Mouse (Mus musculus) mouse trophoblast stem cell (cell line): Measurements from ENCODE around the gene Usp40.

Experiments
- in situ Hi-C, 2 experiments: fragments of 300-500 bp; cut with MseI, MboI; formaldehyde crosslinking; loops; 2 replicates in 1 of 2; 3 replicates in 1 of 2; pipeline ENCODE4 v1.15.1; 2025

The Usp40 gene

GRCm38 (mm10) chr1:87947681-87948091, 60.7 kb downstream of the Usp40 start:
- in situ Hi-C loops: no loop called here

GRCm38 (mm10) chr1:87941765-87942164, 66.6 kb downstream of the Usp40 start:
- in situ Hi-C loops: no loop called here

GRCm38 (mm10) chr1:87936516-87936915, 71.8 kb downstream of the Usp40 start:
- in situ Hi-C loops: no loop called here

- in situ Hi-C loops: no loop called here
Measured at GRCm38 (mm10) chr1:87936075-87936474, 72.3 kb downstream of the Usp40 start.

- in situ Hi-C loops: no loop called here
Measured at GRCm38 (mm10) chr1:87935546-87935945, 72.8 kb downstream of the Usp40 start.

- in situ Hi-C loops: no loop called here
Measured at GRCm38 (mm10) chr1:87935095-87935494, 73.3 kb downstream of the Usp40 start.

GRCm38 (mm10) chr1:87933051-87933450, 75.3 kb downstream of the Usp40 start:
- in situ Hi-C loops: no loop called here

- in situ Hi-C loops: no loop called here
Measured at GRCm38 (mm10) chr1:87929730-87930129, 78.6 kb downstream of the Usp40 start.

- in situ Hi-C loops: no loop called here
Measured at GRCm38 (mm10) chr1:87924888-87925287, 83.5 kb downstream of the Usp40 start.

- in situ Hi-C loops: no loop called here
Measured at GRCm38 (mm10) chr1:87922666-87923065, 85.7 kb downstream of the Usp40 start.

- in situ Hi-C loops: no loop called here
Measured at GRCm38 (mm10) chr1:87920056-87920614, 88.2 kb downstream of the Usp40 start.

GRCm38 (mm10) chr1:87918061-87918460, 90.3 kb downstream of the Usp40 start:
- in situ Hi-C loops: no loop called here

- in situ Hi-C loops: no loop called here
Measured at GRCm38 (mm10) chr1:87917361-87917760, 91.0 kb downstream of the Usp40 start.

- in situ Hi-C loops: no loop called here
Measured at GRCm38 (mm10) chr1:87913356-87913755, 95.0 kb downstream of the Usp40 start.

- in situ Hi-C loops: no loop called here
Measured at GRCm38 (mm10) chr1:87910428-87910827, 97.9 kb downstream of the Usp40 start.

GRCm38 (mm10) chr1:87909565-87909964, 98.8 kb downstream of the Usp40 start:
- in situ Hi-C loops: no loop called here

- in situ Hi-C loops: no loop called here
Measured at GRCm38 (mm10) chr1:87908736-87909135, 99.6 kb downstream of the Usp40 start.

- in situ Hi-C loops: no loop called here
Measured at GRCm38 (mm10) chr1:87908006-87908405, 100.3 kb downstream of the Usp40 start.

- in situ Hi-C loops: no loop called here
Measured at GRCm38 (mm10) chr1:87906361-87906956, 101.9 kb downstream of the Usp40 start.

- in situ Hi-C loops: no loop called here
Measured at GRCm38 (mm10) chr1:87902186-87902585, 106.2 kb downstream of the Usp40 start.

GRCm38 (mm10) chr1:87900979-87901378, 107.4 kb downstream of the Usp40 start:
- in situ Hi-C loops: no loop called here

GRCm38 (mm10) chr1:87899701-87900100, 108.7 kb downstream of the Usp40 start:
- in situ Hi-C loops: no loop called here

GRCm38 (mm10) chr1:87896921-87897320, 111.4 kb downstream of the Usp40 start:
- in situ Hi-C loops: no loop called here
